ENCODE assay signal across 8 mouse cellular contexts in genomic region chr14:90295456-90295855, GRCm38 (mm10).
A peak's percentile ranks its signal among the peaks of the same experiment; 100 is the strongest.
DNase-seq lines count a peak whose midpoint lies in the region; TF ChIP-seq lines count a peak whose summit lies in the region.
"Not testable (repeated sequence)": the region's sequence is repeated elsewhere in the genome, so short reads cannot be mapped to it uniquely, and the experiment has no call there.

No protein-coding gene starts in this region.

- H3K4me3 ChIP-seq in kidney, adult 2 months (ENCODE audit: insufficient read depth, low read depth, low read length), result not testable (repeated sequence)

- TF ChIP-seq CTCF in kidney, adult 2 months (conservative IDR thresholded peaks at IDR 0.05; ENCODE audit: insufficient read depth, insufficient read length, low read depth, low read length), result not testable (repeated sequence)

- TF ChIP-seq POLR2A in kidney, adult 2 months (IDR thresholded peaks at IDR 0.05; ENCODE audit: low read depth, low read length), result not testable (repeated sequence)

- H3K4me1 ChIP-seq in kidney, adult 2 months (ENCODE audit: control insufficient read depth, insufficient read depth, low read length), result not testable (repeated sequence)

- not testable (repeated sequence) for H3K27ac ChIP-seq in kidney, adult 2 months (ENCODE audit: insufficient read depth, low read depth, low read length)

- not testable (repeated sequence) for H3K27me3 ChIP-seq in kidney, adult 2 months (replicated peaks; ENCODE audit: control insufficient read depth, insufficient read depth, low read length)

- WGBS in kidney, adult 2 months, result 93% methylated on average over 17 of the region's 18 CpGs

- H3K36me3 ChIP-seq in kidney, adult 2 months (ENCODE audit: control insufficient read depth, insufficient read depth, low read length), result not testable (repeated sequence)

- peak; percentile 5 for DNase-seq in adrenal gland, adult 2 months
- peak; percentile 28 for DNase-seq in cerebellum, adult 9-11 months
- DNase-seq in heart, adult 11 months, result peak; percentile 96
- peak; percentile 21 for DNase-seq in kidney, adult 2 months
- peak; percentile 2 to 9 for DNase-seq in left cerebral cortex, adult 8-10 months (ENCODE audit: low spot score in 2 of 2)
- peak; percentile 13 for DNase-seq in ovary, postnatal 14 days (ENCODE audit: low spot score)
- peak; percentile 55 for DNase-seq in testis, postnatal 10 days (ENCODE audit: low spot score)
- peak; percentile 7 for DNase-seq in urinary bladder, postnatal 25 days (ENCODE audit: low spot score)

Comparison
In these comparisons a context has a peak if more than half of its experiments do, and no peak if none do; other contexts are left out.
1. DNase-seq: peak in every context shown above with its lines; median percentile 96 in heart, adult 11 months; 55 in testis, postnatal 10 days; 28 in cerebellum, adult 9-11 months; 21 in kidney, adult 2 months; 13 in ovary, postnatal 14 days; 7 in urinary bladder, postnatal 25 days; 6 in left cerebral cortex, adult 8-10 months; 5 in adrenal gland, adult 2 months.